Mouse (Mus musculus): Measurements from ENCODE around the gene Lrrc1.

Gene Lrrc1

DNA sequence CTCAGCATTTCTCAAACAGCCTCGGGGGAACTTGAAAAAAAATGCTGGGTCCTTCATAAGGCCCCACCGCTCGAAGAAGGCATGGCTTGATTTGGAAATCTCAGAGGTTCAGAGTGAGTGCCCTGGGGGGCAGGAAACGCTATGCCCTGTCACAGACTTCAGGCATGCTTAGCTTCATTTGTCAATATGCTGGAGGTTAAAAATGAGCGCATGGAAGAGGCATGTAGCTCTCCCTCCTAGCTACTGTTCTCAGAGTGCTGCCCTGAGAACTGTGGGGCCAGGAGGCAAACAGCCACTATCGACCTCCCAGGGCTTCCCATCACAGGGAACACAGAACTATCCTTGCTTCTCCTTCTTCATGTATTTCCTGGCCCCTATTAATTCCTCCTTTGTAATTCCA, 47.5 kb downstream of the Lrrc1 start:
- DNase-seq = peak; percentile 31

DNA sequence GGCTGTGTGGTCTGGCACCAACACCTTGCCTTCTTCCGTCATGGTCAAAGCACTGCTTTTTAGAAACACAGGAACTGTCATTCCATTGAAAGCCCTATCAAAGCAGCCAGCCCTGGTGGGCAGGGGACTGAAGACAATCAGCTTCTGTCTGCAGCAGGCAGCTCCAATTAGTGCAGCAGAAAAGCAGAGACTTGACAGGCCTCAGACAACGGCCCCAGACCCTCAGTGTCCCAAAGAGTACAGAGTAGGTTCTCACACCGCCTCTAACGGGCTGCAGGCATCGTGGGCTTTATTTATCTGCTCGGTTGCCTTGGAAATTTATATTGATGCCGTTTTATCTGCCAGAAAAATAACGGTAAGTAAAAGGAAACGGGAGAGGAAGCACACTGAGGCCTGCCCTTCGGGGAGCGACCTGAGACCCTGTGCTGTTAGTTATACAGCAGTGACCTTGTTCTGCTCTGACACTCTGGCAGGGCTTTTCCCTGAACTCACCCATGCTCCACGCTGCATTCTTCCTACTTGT, 48.1 kb downstream of the Lrrc1 start:
- DNase-seq = peak; percentile 71

DNA sequence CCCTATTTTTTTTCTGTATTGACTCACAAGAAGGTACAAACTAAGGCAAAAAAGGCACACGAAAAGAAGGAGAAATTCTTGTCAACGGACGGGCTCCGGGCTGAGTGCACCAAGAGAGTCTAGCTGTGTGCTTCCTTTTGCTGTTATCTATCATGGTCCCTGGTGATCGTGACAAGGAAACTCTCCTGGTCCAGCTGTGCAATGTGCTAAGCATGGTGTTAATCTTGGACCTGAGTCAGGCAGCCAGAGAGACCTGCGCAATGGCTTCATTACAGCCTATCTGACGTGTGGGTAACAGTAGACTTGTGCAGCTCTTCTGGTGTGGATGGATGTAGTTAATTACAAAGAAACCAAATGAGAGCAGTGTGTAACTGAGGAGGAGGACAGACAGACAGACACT, 50.4 kb downstream of the Lrrc1 start:
- DNase-seq = no peak

DNA sequence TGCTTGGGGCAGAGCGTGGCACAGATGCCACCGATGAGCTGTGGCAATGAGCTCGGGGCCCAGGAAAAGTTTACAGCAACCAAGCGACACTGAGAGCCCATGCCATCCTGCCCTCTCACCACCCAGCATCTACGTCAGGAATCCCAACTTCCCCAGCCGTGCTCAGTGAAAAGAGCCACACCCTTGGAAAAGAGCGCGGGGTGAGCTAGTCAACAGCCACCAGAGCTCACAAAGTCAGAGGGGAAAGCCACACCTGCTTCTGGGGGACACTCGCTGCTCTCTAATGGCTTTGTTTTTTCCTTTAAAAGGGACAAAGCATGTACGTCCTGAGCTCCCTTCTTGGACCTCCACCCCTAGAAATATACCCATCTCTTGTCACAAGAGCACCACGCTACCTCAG, 56.1 kb downstream of the Lrrc1 start:
- DNase-seq = no peak

DNA sequence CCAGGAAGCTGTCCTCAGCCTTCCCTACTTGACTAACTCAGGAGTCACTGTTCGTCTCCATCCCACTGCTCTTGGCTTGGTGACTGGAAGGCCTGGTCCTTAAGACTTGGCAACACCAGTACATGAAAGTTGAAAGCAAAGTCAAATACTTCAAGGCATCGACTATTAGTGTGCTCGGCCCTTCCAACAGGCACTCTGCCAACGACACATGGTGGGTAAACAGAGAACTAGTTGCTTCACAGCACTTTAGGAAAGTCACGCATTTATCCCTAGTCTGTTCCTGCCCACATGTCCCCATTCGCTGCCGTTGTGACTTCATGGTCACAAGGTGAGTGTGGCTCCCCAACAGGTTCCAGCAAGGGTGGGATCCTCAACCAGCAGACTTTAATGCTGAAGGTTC, 57.2 kb downstream of the Lrrc1 start:
- no peak for DNase-seq

DNA sequence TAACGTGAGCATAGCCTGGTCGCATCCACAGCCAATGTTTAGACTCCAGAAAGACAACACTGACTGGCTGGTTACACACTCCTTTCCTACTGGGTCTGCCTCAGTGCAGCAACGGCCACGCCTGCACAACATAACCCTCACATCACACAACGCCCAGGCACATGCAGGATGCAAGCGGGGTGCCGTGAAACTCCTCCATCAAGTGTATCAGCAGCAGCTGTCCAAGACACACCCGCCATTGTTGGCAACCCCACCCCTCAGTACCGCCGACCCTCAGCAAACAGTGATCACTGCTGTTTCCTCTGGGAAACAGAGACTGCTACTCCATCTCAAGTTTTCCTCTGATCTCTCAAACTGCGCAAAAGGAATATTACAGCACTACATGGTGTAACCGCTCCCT, 58.8 kb downstream of the Lrrc1 start:
- DNase-seq = no peak

- DNase-seq = no peak
Measured at GRCm38 (mm10) chr9:77484751-77485150, 59.9 kb downstream of the Lrrc1 start.

GRCm38 (mm10) chr9:77483559-77483958, 61.1 kb downstream of the Lrrc1 start:
- DNase-seq = no peak

DNA sequence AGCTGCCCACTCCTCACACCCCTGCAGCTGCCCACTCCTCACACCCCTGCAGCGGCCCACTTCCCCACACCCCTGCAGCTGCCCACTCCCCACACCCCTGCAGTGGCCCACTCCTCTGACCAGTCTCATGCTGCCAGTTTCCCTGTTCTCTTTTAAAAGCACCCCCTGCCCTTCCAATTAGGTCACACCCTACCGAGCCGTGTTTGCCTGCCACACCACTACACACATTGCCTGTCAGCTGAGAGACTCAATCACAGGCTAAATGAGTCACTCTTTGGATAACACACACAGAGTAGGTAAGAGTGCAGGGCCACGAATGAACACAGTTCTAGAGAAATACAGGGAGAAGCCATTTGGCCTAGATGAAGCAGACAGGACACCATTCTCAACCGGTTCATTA, 62.4 kb downstream of the Lrrc1 start:
- no peak for DNase-seq

- DNase-seq = no peak
Measured at GRCm38 (mm10) chr9:77481380-77481779, 63.3 kb downstream of the Lrrc1 start.

DNA sequence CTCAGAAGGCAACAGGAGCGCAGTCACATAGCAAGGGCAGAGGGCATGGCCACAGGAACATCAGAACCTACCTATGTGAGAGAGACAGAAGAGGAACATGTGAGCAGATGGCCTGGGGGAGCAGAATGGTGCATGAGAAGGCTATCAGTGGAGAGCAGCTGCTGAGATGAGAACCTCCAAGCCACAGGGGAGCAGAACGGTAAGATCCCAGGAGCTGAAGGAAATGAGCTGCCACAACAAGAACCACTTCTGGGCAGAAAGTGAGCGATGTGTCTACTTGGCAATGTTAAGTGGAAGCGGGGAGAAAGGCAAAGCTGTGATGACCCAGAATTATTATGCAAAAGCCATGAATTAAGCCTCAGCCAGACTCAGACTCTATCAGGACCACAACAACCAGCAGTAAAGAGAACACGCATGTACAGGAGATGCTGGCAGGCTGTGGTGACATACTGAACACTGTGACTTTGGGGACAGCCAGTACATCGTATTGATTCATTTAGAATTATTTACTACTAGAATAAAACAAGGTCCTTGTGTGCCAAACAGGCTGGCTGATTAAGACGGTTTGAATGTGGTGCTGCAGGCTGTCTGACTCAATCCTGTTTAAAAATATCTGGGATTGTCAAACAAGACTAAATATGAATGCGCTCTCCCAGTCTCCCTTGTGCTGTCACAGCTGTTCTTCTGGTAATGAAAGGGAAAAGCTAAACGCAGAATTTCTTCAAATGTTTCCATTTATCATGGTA, 63.9 kb downstream of the Lrrc1 start:
- no peak for DNase-seq

- DNase-seq = no peak
Measured at GRCm38 (mm10) chr9:77480001-77480400, 64.7 kb downstream of the Lrrc1 start.

- DNase-seq = no peak
Measured at GRCm38 (mm10) chr9:77478166-77478920, 66.3 kb downstream of the Lrrc1 start.

- no peak for DNase-seq
Measured at GRCm38 (mm10) chr9:77474535-77474934, 70.1 kb downstream of the Lrrc1 start.

DNA sequence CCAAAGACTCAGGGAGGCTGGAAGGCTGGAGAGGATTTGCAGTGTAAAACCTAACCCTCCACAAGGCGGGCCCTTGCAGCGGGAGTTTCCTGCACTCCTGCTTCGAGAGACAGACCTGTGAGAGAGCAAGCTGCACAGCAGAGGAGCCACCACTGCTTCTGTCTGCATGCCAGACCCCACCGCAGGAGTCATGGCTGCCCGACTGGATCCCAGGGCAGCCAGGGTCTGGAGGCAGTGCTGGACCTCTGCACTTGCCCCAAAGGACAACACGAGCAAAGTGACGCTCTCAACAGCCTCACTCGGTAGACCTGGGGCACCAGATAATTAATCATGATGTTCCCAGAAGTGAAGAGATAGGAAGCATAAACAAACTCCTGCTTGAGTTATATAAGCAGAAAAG, 72.1 kb downstream of the Lrrc1 start:
- DNase-seq = no peak

DNA sequence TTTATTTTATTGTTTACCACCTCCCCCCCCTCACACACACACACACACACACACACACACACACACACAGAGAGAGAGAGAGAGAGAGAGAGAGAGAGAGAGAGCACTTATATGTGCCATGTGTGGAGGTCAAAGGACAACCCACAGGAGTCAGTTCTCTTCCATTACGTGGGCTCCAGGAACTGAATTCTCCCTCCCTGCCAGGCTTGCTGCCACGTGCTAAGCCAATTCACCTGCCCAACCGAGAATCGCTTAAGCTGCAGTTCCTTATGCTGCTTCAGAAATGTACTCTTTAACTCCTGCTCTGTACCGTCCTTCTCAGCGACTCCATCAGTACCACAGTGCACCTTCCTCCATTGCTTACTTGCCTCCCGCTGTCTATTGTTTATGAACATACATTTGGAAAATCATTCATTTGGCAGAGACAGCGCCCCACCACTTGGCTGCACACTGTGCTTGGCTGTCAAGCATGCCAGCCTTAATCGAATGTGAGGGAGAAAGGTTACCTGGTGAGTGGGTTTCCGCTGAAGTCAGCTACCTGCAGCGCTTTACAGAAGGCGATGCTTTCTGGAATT, 72.9 kb downstream of the Lrrc1 start:
- no peak for DNase-seq

DNA sequence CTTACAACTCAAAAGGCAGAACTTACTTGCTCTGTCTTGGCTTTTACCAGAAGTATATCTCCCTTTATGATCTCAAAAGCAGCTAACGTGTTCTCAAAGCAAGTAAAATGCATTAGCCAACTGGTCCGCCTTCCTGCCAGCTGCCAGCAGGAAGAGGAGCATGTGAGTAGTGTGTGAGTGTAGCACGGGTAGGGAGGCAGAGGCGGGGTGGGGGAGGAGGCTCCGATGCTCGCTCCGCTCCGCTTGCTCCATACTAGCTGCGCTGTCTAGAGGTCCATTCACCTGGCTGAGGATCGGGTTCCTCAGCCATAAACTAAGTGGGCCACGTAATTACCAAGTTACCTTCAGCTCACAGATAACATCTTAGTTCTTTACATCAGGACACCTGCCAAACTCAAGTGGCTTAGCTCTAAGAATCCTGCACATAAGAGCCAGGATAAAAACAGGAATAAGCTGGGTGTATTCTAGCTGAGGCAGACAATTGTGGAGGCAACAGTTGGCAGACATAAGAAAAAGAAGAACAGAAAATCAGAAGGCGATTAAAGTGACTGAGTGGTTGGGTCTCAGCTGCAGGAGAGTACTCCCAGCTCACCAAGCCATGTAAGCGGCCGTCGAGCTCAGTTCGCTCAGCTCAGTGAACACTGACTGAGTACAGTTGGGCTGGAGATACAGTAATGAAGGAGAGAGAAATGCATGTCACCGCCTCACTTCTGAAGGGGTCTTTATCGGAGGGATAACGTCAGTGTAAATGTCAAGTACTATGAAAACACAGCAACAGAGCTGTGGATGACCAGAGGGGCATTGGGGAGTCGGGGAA, 74.7 kb downstream of the Lrrc1 start:
- DNase-seq = peak; percentile 50

- DNase-seq = no peak
Measured at GRCm38 (mm10) chr9:77466926-77467325, 77.7 kb downstream of the Lrrc1 start.

DNA sequence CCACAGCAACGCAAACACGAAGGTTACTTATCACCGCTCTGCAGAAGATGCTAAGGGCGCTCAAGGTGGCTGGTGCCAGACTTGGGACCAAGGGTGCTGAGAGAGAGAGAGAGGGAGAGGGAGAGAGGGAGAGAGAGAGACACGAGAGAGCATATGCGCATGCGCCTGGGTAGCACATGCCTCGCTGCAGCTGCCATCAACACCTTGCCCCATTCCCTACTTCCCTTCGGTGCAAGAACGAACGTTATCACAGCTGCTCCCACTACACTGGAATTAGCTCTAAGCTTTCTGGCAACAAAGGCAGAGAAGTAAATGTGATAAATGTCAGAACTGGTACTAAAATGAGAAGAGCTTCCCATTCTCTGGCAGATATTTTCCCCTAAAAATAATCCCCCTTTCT, 79.3 kb downstream of the Lrrc1 start:
- DNase-seq = no peak

GRCm38 (mm10) chr9:77463861-77464260, 80.8 kb downstream of the Lrrc1 start:
- no peak for DNase-seq

- DNase-seq = peak; percentile 37
Measured at GRCm38 (mm10) chr9:77463195-77463594, 81.5 kb downstream of the Lrrc1 start.

- DNase-seq = no peak
Measured at GRCm38 (mm10) chr9:77461371-77461915, 83.2 kb downstream of the Lrrc1 start.

DNA sequence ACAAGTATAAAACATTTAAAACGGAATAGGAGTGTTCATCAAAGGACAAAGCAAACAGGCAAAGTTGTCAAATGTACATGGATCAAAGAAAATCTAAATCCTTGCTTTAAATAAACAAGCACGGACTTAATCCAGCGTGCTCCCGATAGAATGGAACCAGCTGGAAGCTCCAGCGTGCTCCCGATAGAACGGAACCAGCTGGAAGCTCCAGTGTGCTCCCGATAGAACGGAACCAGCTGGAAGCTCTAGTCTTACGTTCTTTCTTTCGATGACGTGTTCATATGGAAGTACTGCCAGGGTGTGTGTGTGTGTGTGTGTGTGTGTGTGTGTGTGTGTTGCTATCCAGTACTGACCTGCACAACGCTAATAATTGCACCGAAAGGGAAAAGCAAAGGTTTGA, 84.3 kb downstream of the Lrrc1 start:
- DNase-seq = no peak

Measured in embryo, embryonic 11 days (tissue).